Mouse (Mus musculus): ENCODE measurements around the gene Ss18l2.

Ss18l2 gene

DNA sequence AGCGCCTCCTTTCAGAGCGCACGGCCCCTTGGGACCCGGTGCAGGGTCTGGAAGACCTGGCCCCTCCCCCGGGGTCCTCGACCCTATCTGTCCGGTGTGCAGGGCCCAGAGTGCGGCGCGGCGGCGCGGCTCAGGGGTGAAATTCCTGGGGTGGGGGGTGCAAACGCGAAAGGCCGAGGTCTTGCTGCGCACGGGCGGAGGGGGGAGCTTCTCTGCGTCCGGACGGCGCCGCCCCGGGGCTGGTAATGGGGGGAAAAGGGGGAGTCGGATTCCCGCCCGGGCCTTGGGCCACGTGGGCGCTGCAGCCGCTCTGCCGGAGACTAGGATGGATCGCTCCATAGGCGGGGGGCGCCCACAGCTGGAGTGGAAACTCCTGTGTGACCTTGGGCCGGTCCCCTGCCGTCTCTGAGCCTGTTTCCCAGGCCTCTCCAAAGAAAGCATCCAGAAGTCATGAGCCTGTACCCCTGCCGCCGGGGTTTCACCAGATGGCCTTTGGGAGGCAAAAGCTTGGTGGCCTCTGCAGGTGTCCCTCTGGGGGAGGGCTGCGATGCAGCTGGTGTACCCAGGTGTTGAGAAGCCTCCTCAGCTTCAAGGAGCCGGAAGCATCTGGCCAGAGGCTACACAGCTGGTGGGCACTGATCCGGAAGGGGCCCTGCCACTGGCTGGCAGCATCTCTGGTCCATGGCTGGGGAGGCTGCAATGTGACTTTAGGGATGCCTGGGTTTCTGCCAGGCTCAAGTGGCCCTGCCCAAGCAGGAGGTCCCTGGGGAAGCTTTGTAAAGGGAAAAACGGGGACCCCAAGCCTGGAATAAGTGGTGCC lies 50.4 kb downstream of the Ss18l2 start:
- DNase-seq, result peak; percentile 58

- no peak for DNase-seq
Measured at GRCm38 (mm10) chr9:121761091-121761665, 51.0 kb downstream of the Ss18l2 start.

DNA sequence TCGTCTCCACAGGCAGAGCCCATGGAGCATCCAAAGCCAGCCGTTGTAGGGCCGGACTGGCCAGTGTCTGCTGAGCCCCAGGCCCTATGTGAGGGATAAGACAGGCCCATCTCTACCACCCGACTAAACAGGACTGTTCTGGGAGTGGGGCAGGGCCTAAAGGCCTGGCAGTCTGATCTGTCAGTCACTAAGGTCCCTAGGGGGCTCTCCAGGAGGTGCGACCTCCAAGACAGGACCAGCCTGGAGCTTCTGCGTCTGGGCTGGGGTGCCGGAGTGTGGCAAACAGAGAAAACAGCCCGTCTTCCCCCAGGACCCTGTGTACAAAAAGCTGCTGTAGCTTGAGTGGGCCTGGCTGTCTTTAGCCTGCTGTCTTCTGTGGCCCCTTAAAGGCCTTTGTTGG lies 51.7 kb downstream of the Ss18l2 start:
- DNase-seq, result no peak

DNA sequence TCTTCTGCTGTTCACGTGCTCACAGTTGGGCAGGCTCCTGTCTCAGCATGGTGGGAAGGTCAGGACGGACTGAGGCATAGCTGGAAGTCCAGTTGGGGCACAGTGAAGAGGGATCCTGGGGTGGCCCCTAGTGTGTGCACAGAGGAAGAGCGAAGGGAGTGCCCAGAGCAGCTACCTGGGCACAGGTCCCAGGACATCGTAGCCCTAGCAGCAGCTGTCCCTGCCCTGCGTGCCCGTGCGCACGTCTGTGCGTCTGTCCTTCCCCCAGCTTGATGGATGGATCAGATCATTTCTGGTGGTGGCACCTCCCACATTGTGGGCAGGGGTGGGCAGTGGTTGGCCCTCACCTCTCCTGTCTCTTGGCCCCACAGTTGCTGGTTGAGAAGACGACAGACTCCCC lies 52.1 kb downstream of the Ss18l2 start:
- no peak for DNase-seq

GRCm38 (mm10) chr9:121762761-121763160 lies 52.6 kb downstream of the Ss18l2 start:
- DNase-seq, result no peak
